Mouse (Mus musculus) CH12.LX (cell line): ENCODE data around the gene Eif2ak3. TPM values are rescaled to one million over a fixed set of nuclear protein-coding genes. Genes with fewer than 3 reads are reported as not detected.
A peak's percentile ranks its signal among the peaks of the same experiment; 100 is the strongest.

Experiments used
- DNase-seq: peaks from one replicate; pipeline ENCODE4 v3.0.0-alpha.2; 2013; ENCODE audit errors: extremely low read depth
- H3K27ac ChIP-seq: 2 replicates; pipeline ENCODE4 v1.5.1; 2012; ENCODE audit warnings: low read depth, mild to moderate bottlenecking, control low read depth, moderate library complexity; ENCODE audit not compliant: insufficient read depth
- H3K27me3 ChIP-seq: replicated peaks from 2 replicates; pipeline ENCODE3; 2012; ENCODE audit warnings: inconsistent platforms
- H3K36me3 ChIP-seq, 2 experiments: replicated peaks in 1 of 2; 2 replicates each; pipeline versions ENCODE3 to v1.6.1; 2012; ENCODE audit warnings: inconsistent platforms in 1 of 2, low read length in 1 of 2, mild to moderate bottlenecking in 1 of 2, mixed read lengths in 1 of 2, moderate library complexity in 1 of 2; ENCODE audit not compliant: control insufficient read depth in 1 of 2, insufficient read depth in 1 of 2
- H3K4me1 ChIP-seq, 2 experiments: 2 replicates each; pipeline ENCODE4 v1.6.1; 2012; ENCODE audit warnings: inconsistent platforms in 1 of 2, moderate library complexity in 1 of 2; ENCODE audit not compliant: insufficient read depth in 2 of 2, control insufficient read depth in 1 of 2
- H3K4me2 ChIP-seq: 2 replicates; pipeline ENCODE4 v1.6.1; 2012; ENCODE audit warnings: low read depth, mild to moderate bottlenecking, control low read depth; ENCODE audit not compliant: poor library complexity, insufficient read depth, severe bottlenecking
- H3K4me3 ChIP-seq, 3 experiments: fragments of 150-350 bp in 1 of 3; sonication (generic) in 1 of 3; replicated peaks in 1 of 3; 2 replicates each; pipeline versions ENCODE3 to v1.5.1; 2011 to 2012; ENCODE audit warnings: low read depth in 2 of 3, low read length in 2 of 3, mild to moderate bottlenecking in 2 of 3, moderate library complexity in 2 of 3, control low read depth in 1 of 3, improper control_type of control experiment in 1 of 3, inconsistent platforms in 1 of 3, mixed read lengths in 1 of 3; ENCODE audit not compliant: poor library complexity in 1 of 3
- H3K79me2 ChIP-seq: replicated peaks from 2 replicates; pipeline ENCODE4 v1.6.1; 2012; ENCODE audit warnings: mild to moderate bottlenecking, moderate library complexity; ENCODE audit not compliant: control insufficient read depth, poor library complexity, insufficient read depth, severe bottlenecking; ENCODE audit errors: extremely low read depth
- H3K9ac ChIP-seq: 2 replicates; pipeline ENCODE4 v1.6.1; 2012; ENCODE audit warnings: low read depth, mild to moderate bottlenecking, control low read depth, moderate library complexity; ENCODE audit not compliant: insufficient read depth
- H3K9me3 ChIP-seq: replicated peaks from 2 replicates; pipeline ENCODE3; 2012; ENCODE audit warnings: low read length, inconsistent platforms, mixed read lengths
- BHLHE40 ChIP-seq: IDR thresholded peaks from 2 replicates; pipeline ENCODE4 v1.6.1; 2011; ENCODE audit warnings: mild to moderate bottlenecking, low read depth, low read length, improper control_type of control experiment
- CHD2 ChIP-seq: IDR thresholded peaks from 2 replicates; pipeline ENCODE4 v1.6.1; 2011; ENCODE audit warnings: low read length, improper control_type of control experiment
- ELF1 ChIP-seq: IDR thresholded peaks from 2 replicates; pipeline ENCODE4 v1.6.1; 2014; ENCODE audit warnings: low read depth, mild to moderate bottlenecking, inconsistent platforms, low read length, improper control_type of control experiment
- EP300 ChIP-seq: IDR thresholded peaks from 2 replicates; pipeline ENCODE4 v1.6.1; 2011; ENCODE audit warnings: low read length, improper control_type of control experiment
- ETS1 ChIP-seq: conservative IDR thresholded peaks from 2 replicates; pipeline ENCODE4 v1.6.1; 2012; ENCODE audit warnings: low read depth, mild to moderate bottlenecking, inconsistent platforms, low read length, improper control_type of control experiment, moderate library complexity
- HCFC1 ChIP-seq: IDR thresholded peaks from 2 replicates; pipeline ENCODE4 v1.6.1; 2012; ENCODE audit warnings: low read depth, mild to moderate bottlenecking, inconsistent platforms, low read length, improper control_type of control experiment
- IRF4 ChIP-seq: IDR thresholded peaks from 2 replicates; pipeline ENCODE4 v1.6.1; 2014; ENCODE audit warnings: low read depth, mild to moderate bottlenecking, inconsistent platforms, low read length, improper control_type of control experiment
- JUN ChIP-seq: IDR thresholded peaks from 2 replicates; pipeline ENCODE4 v1.6.1; 2011; ENCODE audit warnings: low read depth, mild to moderate bottlenecking, low read length, improper control_type of control experiment, moderate library complexity; ENCODE audit not compliant: insufficient read depth
- JUND ChIP-seq: conservative IDR thresholded peaks from 2 replicates; pipeline ENCODE4 v1.6.1; 2011; ENCODE audit warnings: low read depth, low read length, improper control_type of control experiment
- MAFK ChIP-seq: IDR thresholded peaks from 2 replicates; pipeline ENCODE4 v1.6.1; 2011; ENCODE audit warnings: low read length, improper control_type of control experiment; ENCODE audit not compliant: insufficient replicate concordance
- MAZ ChIP-seq: IDR thresholded peaks from 2 replicates; pipeline ENCODE4 v1.6.1; 2012; ENCODE audit warnings: low read depth, mild to moderate bottlenecking, inconsistent platforms, low read length, improper control_type of control experiment, moderate library complexity
- MEF2A ChIP-seq: IDR thresholded peaks from 2 replicates; pipeline ENCODE4 v1.6.1; 2014; ENCODE audit warnings: low read depth, mild to moderate bottlenecking, inconsistent platforms, low read length, improper control_type of control experiment, borderline replicate concordance
- MYC ChIP-seq: IDR thresholded peaks from 2 replicates; pipeline ENCODE4 v1.6.1; 2011; ENCODE audit warnings: low read depth, mild to moderate bottlenecking, improper control_type of control experiment, low read length
- NELFE ChIP-seq: IDR thresholded peaks from 2 replicates; pipeline ENCODE4 v1.6.1; 2011; ENCODE audit warnings: low read depth, low read length, improper control_type of control experiment
- RCOR1 ChIP-seq: conservative IDR thresholded peaks from 2 replicates; pipeline ENCODE4 v1.6.1; 2012; ENCODE audit warnings: low read depth, mild to moderate bottlenecking, inconsistent platforms, low read length, improper control_type of control experiment
- SIN3A ChIP-seq: IDR thresholded peaks from 2 replicates; pipeline ENCODE4 v1.6.1; 2012; ENCODE audit warnings: low read length, improper control_type of control experiment, inconsistent platforms
- TCF12 ChIP-seq: IDR thresholded peaks from 2 replicates; pipeline ENCODE4 v1.6.1; 2014; ENCODE audit warnings: low read depth, mild to moderate bottlenecking, inconsistent platforms, low read length, improper control_type of control experiment
- UBTF ChIP-seq: IDR thresholded peaks from 2 replicates; pipeline ENCODE4 v1.6.1; 2012; ENCODE audit warnings: low read depth, mild to moderate bottlenecking, inconsistent platforms, low read length, improper control_type of control experiment, moderate library complexity
- USF1 ChIP-seq: IDR thresholded peaks from 2 replicates; pipeline ENCODE4 v1.6.1; 2014; ENCODE audit warnings: low read depth, mild to moderate bottlenecking, inconsistent platforms, low read length, improper control_type of control experiment
- USF2 ChIP-seq: conservative IDR thresholded peaks from 2 replicates; pipeline ENCODE4 v1.6.1; 2011; ENCODE audit warnings: low read depth, low read length, improper control_type of control experiment
- ZKSCAN1 ChIP-seq: IDR thresholded peaks from 2 replicates; pipeline ENCODE4 v1.6.1; 2012; ENCODE audit warnings: low read depth, inconsistent platforms, low read length, improper control_type of control experiment, borderline replicate concordance
- ZMIZ1 ChIP-seq: IDR thresholded peaks from 2 replicates; pipeline ENCODE4 v1.6.1; 2012; ENCODE audit warnings: low read depth, mild to moderate bottlenecking, inconsistent platforms, low read length, improper control_type of control experiment
- ZNF384 ChIP-seq: IDR thresholded peaks from 2 replicates; pipeline ENCODE4 v1.6.1; 2012; ENCODE audit warnings: low read depth, low read length, improper control_type of control experiment, inconsistent platforms
- dilution Hi-C: fragments of 300-500 bp; cut with MboI; formaldehyde crosslinking; loops from 2 replicates; pipeline ENCODE4 v1.14.3; 2020; ENCODE audit warnings: low sequenced_read_pairs; ENCODE audit not compliant: extremely low pct_unique_long_range_greater_than_20kb, extremely low pct_ligation_motif_present
- in situ Hi-C: fragments of 300-500 bp; cut with MboI; formaldehyde crosslinking; loops from 3 replicates; pipeline ENCODE4 v1.14.3; 2019; ENCODE audit warnings: low sequenced_read_pairs, low pct_ligation_motif_present, low pct_unique_long_range_greater_than_20kb, mixed read lengths
- polyA plus RNA-seq: library from polyadenylated mRNA; unstranded; fragments of >175 nt; gene quantifications from 2 replicates; pipeline ENCODE4 v1.2.1, GENCODE M21; 2012; ENCODE audit warnings: low read depth; ENCODE audit not compliant: insufficient read length
- total RNA-seq, 2 experiments: library from RNA; depleted of rRNA; stranded (reverse); fragments of 300-350 nt in 1 of 2; fragments of >200 nt in 1 of 2; gene quantifications; 2 replicates each; pipeline ENCODE4 v1.2.3; 2012 to 2014

Gene Eif2ak3
- total and polyA plus RNA-seq, 3 experiments = 21.2 to 38.9 (median 23.1) TPM

- H3K9ac ChIP-seq = peak overlapping the region; percentile 81
- H3K36me3 ChIP-seq = peaks cover 8 to 21% of the 10 kb centered on the region in 2 experiments
- H3K27me3 ChIP-seq = no peaks in the 10 kb centered on the region
- peak overlapping the region in 1 of 3 experiments; percentile 46 for H3K4me3 ChIP-seq
- H3K4me1 ChIP-seq = peaks cover 23 to 78% of the 10 kb centered on the region in 2 experiments
- no peaks in the 10 kb centered on the region for H3K9me3 ChIP-seq
- peak; percentile 97 for DNase-seq
- H3K27ac ChIP-seq = peak overlapping the region; percentile 97
- TF ChIP-seq NELFE (no peak), UBTF (0 out of 2 replicates have a peak, but pooled peaks have one; percentile 57), ZMIZ1 (no peak), MEF2A (peak; percentile 97), JUND (peak; percentile 100), ZNF384 (peak; percentile 99), ELF1 (peak; percentile 33; the same call in 1 of the 2 replicates), BHLHE40 (peak; percentile 77), ETS1 (peak; percentile 99), MAZ (peak; percentile 19; the same call in 1 of the 2 replicates), CHD2 (0 out of 2 replicates have a peak, but pooled peaks have one; percentile 26), USF2 (0 out of 2 replicates have a peak, but pooled peaks have one; percentile 4), EP300 (peak; percentile 97), TCF12 (peak; percentile 95), ZKSCAN1 (no peak), USF1 (no peak), HCFC1 (no peak), MAFK (0 out of 2 replicates have a peak, but pooled peaks have one; percentile 14), MYC (no peak), JUN (peak; percentile 100), SIN3A (peak; percentile 7; the same call in 1 of the 2 replicates), RCOR1 (peak; percentile 72; the same call in 1 of the 2 replicates), IRF4 (peak; percentile 99)
- peak overlapping the region; percentile 85 for H3K4me2 ChIP-seq
- in situ Hi-C loops = no loop called here
- H3K79me2 ChIP-seq = peaks cover 54% of the 10 kb centered on the region
- dilution Hi-C loops = no loop called here
Measured at GRCm38 (mm10) chr6:70872128-70872527, 27.8 kb downstream of the Eif2ak3 start.
